Mouse (Mus musculus): ENCODE data around the gene Ppp4r1.

DNA sequence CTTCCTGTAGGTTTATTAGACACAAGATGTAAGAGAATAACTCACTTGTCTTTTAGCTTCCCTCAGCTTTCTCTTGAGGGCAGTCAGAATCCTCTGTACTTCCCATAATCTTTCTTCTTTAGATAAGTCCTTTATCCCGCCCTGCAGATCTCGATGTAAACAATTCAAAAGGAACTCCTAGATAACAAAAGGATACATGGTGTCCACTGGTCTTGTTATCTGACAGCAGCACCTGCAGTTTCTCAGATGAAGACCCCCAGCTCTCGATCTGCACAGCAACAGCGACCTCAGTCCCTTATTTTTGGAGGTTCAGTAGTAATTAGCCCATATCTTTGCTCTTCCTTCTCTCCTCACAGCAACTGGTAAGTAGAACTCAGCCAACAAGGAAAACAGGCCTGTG is 75.2 kb downstream of the Ppp4r1 start:
- no peak for TF ChIP-seq CTCF (IDR thresholded peaks at IDR 0.05)
- TF ChIP-seq EP300 (IDR thresholded peaks at IDR 0.05): no peak

Data from lung, postnatal 0 days (tissue).